Mouse (Mus musculus) urinary bladder, postnatal 10 days (tissue): ENCODE data around the gene Nup214.

Experiments
- DNase-seq: peaks from one replicate; pipeline ENCODE4 v3.0.0; 2022; ENCODE audit warnings: low spot score

Gene Nup214

GRCm38 (mm10) chr2:31974141-31974808 lies at the start of gene Nup214:
Gene Nup214 (plus strand): TSS chr2:31974436.
- peak; percentile 96 for DNase-seq

DNA sequence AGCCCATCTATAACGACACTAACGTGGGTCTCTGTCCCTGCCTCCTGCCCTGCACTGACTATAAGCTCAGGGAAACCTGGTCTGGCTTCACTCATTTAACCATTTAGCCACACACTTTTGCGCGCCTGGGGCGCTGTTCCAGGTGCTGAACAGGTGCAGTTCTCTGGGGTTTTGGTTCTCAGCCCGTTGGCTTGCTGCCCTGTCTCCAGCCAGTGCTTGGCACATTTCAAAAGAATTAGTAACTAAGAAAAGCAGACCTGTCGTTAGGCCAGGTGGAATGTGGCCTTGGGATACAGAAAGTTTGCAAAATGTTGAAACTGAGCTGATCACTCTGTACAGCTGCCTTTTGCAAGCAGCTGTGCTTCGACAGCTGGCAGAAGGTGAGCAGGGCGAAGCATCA lies 49.4 kb upstream of the Nup214 start:
- no peak for DNase-seq

- no peak for DNase-seq
These were observed 48.3 kb upstream of the Nup214 start for GRCm38 (mm10) chr2:31925936-31926335.

- no peak for DNase-seq
These were observed 44.6 kb upstream of the Nup214 start for GRCm38 (mm10) chr2:31929664-31930063.

DNA sequence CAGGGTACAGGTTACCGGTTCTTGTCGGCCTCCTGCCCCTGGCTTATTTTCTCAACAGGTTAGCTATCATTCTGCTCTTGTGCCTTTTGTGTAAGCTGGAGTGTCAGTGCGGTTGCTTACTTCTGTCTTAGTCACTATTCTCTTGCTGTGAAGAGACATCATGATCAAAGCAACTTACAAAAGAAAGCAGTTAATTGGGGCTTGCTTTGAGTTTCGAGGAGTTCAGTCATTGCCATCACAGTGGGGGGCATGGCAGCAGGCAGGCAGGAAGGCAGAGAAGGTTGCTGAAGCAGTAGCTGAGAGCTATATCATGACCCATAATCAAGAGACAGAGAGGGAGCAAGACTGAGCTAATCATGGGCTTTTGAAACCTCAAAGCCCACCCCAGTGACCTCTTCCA lies 39.7 kb upstream of the Nup214 start:
- DNase-seq = no peak

GRCm38 (mm10) chr2:31935054-31935453 lies 39.2 kb upstream of the Nup214 start:
- no peak for DNase-seq

- no peak for DNase-seq
These were observed 35.9 kb upstream of the Nup214 start for GRCm38 (mm10) chr2:31938298-31938697.

DNA sequence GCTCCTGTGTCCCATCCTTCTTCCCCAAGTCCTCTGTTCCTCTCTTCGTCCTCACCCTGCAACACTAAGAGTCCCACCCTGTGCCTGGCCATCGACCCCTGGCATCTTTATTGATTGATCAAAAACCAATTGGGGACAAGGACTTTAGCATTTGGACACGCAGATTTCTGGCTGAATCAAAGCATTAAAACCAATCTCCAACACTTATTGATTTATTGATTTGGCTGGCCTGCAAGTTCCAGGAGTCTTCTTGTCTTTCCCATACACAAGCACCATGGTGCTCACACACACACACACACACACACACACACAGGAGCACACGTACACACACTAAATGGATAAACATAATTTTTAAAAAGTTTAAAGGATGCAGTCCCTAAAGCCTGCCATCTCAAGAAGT lies 31.2 kb upstream of the Nup214 start:
- no peak for DNase-seq

DNA sequence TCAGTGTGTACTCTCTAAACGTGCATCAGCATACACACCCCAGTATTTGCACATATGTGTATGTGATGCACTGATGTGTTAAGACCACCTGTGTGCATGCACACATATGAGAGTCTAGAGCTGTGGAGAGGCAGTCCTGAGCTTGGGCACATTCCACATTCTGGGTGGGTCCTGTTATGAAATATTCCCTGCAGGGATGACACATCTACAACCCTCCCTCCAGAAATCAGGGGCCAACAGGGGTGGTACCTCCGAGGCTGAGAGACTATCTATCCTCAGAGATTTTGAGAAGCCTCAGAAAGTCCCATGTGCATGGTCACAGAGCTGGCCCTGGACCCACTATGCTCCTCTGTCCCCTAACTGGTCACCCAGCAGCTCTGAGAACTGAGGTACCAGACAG lies 28.7 kb upstream of the Nup214 start:
- DNase-seq = no peak

DNA sequence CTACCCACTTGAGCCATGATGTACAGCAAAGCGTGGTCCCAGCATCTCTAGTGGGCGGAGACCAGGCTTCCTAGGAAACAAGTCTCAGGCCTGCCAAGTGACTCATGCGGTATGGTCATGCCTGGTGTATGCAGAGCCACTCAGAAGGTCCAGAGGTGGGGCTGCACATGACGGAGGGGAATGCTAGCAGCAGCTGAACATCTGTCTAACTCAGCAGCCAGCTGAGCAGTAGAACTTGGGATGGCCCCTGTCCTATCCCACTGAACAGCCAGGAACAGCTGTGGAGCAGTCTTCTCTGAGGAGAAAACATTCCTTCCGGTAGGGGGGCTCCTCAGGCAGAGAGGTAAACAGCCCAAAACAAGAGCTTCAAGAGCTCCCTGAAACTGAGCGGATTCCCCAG lies 25.8 kb upstream of the Nup214 start:
- DNase-seq = no peak

GRCm38 (mm10) chr2:31948801-31949200 lies 25.4 kb upstream of the Nup214 start:
- DNase-seq = no peak

DNA sequence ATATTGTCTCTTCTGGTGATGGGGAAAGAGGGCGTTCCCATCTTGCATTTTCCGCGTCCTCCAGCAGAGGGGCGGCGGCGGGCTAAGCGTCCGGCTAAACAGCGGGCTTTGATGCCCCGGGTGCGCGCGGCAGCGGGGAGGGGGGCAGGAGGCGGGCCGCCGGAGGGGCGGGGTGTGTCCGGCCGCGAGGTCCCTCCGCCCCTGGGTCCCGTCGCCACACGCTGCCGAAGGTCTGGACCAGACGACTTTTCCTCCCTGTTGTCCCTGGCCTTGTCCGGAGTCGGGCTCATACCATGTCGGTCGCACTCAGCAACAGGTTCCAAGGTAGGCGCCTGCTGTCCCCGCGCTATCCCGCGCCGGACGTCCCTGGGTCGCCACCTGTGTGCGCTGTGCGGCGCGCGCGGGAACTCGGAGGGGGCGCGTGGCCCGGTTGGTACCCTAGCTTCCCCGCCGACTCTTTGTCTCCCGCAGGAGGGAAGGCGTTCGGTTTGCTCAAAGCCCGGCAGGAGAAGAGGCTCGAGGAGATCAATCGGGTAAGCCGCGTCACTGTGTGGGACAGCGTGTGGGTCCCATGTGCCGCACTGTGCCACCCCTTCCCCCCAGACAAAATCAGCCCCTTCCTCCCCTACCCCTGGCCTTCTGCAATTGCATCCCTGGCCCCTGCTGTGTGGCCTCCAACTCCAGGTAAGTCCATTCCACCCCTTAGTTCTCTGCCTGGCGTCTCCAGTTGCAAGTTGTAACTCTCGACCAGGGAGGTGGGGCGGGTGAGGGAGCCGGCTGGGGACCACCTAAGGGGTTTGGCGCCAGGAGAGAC lies 24.0 kb upstream of the Nup214 start, which contains the start of gene Aif1l:
Aif1l (plus strand) TSS at position 82 of the 814 bp plus-strand sequence.
- no peak for DNase-seq

- DNase-seq = no peak
These were observed 23.3 kb upstream of the Nup214 start for GRCm38 (mm10) chr2:31950966-31951365.

DNA sequence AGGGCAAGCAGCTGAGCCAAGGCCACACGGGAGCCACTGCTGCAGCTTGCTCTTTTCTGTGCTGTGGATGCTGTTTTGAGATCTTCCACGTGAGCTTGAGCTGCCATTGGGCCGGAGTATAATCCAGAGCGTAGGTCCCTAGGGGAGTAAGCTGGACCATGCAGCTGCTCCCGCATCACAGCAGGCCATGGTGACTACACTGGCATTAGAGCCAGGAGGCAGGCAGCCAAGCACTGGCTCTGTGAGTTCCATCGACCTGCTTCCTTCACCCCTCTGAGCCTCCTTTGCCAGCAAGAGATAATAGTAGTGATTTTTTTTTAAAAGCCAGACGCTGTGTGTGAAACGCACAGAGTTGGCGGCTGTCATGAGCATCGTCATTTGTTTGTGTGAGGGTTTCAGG lies 22.0 kb upstream of the Nup214 start:
- DNase-seq = no peak

- DNase-seq = no peak
These were observed 21.5 kb upstream of the Nup214 start for GRCm38 (mm10) chr2:31952725-31953124.

GRCm38 (mm10) chr2:31953687-31954086 lies 20.5 kb upstream of the Nup214 start:
- no peak for DNase-seq

DNA sequence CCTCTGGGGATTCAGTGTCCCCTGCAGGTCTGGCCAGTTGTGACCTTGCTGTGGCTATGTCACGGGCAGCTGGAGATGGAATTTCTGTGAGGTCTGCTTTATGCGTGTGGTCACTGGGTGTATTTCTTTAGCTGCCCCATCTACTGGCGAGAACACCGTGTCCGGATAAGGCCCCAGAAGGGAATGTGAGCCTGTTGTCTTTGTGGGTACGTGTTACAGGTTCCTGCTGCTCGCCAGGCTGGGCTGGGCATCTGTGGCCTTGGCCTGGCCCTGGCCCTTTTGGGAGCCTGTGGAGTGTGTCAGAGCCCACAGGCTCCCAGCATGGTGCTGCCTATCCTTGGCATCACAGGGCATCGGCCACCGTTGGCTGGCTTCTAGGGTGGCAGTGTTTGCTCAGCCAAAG lies 19.5 kb upstream of the Nup214 start:
- DNase-seq = no peak

DNA sequence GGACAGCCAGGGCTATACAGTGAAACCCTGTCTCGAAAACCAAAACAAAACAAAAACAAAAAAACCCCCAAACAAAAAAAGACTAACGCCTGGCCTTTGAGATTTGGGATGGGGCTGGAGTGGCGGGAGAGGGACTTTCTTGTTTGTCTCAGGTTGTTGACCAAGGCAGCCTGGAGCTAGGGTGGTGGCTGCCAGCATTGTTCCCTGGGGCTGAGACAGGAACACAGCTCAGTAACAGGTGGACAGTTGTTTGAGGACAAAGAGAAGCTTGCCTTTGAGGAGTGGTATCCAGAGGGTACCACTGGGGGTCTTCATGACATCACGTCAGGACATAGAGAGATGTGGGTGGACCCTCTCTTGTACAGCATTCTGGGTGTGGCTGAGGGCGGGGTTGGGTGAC lies 18.6 kb upstream of the Nup214 start:
- DNase-seq = no peak

DNA sequence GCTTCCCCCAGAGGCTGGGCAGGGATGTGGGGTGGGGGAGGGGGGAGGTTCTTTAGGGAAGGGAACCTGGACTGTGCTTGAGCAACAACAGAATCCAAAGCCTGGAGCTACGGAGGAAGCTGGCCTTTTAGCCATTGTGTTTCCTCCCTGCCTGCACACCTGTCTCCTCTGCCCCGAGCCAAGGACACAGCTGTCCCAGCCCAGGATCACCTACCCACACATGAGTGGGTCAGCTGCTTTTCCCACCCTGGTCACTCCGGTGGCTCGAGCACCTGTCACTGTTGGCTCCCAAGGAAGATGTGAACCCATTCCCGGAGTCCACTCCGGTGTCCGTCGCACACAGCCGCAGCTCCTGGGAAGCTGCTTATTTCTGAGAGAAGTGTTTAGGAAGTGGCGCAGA lies 17.0 kb upstream of the Nup214 start:
- DNase-seq = no peak

DNA sequence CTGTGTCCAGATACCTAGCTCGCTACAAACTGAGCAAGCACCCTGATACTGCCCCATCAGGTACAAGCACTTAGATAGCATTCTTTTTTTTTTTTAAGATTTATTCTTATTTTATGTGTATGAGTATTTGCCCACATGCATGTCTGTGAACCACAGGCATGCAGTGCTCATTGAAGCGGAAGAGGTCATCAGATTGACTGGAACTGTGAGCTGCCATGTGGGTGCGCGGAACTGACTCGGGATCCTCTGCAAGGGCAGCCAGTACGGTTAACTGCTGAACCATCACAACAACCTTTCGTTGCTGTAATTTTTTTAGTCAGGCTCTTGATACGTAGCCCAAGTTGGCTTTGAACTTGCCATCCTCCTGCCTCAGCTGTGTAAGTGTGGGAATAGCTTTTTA lies 13.2 kb upstream of the Nup214 start:
- no peak for DNase-seq

DNA sequence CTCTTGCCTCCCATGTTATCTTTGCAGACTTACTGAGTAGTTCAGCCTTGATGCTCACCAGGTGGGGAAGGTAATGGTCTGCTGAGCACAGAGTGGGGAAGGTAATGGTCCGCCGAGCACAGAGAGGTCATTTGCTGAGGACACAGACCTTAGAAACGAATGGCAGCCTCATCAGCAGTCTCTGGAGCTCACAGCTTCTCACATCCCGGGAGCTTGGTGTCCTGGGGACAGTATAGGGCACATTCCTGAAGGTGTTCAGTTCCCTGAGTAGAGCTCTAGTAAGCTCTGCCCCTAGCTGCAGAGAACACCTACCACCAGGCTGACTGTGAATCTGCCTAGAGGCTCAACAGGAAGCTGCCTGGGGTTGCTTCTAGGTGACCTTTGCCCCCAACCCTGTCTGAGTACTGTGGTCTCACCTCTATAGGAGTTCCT lies 12.4 kb upstream of the Nup214 start:
- DNase-seq = no peak

DNA sequence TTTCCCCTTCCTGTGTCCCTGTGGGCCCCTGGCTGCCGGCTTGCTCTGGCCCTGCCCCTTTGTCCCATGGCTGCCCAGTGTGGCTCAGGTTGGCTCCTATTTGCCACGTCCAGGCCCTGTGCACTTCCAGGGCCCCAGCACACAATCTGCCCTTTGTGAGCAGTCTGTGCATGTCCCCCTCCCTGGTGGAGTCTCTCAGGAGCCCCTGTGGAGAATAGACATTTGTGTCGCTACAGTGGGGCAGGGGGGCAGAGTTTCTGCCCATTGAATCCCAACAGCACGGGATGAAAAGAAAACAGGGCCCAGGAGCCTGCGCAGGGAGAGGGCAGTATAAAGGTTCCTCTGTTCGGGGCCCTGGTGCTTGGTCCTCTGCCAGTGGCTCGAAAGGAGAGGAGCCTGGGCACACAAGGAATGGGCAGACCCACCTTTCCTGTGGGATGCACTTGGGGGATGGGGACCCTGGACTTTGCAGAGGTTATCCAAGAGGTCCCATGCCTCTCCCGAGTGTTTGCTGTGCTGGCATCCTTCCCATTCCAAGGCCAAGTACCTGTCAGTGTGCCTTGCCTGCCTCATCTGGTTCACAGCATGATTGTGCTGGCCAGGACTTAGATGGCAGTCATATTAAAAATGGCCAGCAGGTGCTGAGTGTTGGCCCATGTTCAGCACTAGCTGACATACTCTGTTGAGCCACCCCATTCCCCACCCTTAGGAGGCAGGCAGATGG lies 11.6 kb upstream of the Nup214 start:
- DNase-seq = no peak

- no peak for DNase-seq
These were observed 10.7 kb upstream of the Nup214 start for GRCm38 (mm10) chr2:31963491-31963890.
